Mouse (Mus musculus): Measurements from ENCODE around the gene Klk1b27. TPM values are rescaled to one million over a fixed set of nuclear protein-coding genes. Genes with fewer than 3 reads are reported as not detected.
"Not testable (repeated sequence)": the region's sequence is repeated elsewhere in the genome, so short reads cannot be mapped to it uniquely, and the experiment has no call there.

Gene Klk1b27
- total and polyA plus RNA-seq, 2 experiments from 2014 or later: not detected

DNA sequence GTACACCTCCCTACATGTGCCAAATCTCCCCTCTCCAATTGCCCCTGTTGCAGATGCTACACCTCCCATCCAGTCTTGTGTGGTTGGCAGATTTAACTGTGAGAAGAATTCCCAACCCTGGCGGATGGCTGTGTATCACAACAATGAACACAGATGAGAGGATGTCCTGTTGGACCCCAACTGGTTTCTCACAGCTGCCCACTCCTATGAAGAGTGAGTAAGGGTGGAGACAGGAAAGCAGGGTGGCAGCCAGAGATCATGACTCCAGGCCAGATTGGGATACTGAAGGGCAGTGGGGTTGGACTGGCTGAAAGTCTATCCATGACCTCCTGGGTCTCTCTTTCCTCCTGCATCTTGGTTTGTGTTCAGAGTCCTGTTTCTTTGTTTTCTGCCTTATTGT lies 44.0 kb downstream of the Klk1b27 start:
- no peak overlapping the region for H3K4me2 ChIP-seq (ENCODE audit: low read depth, low read length)
- H3K4me1 ChIP-seq (ENCODE audit: insufficient read depth, low read length): no peaks in the 10 kb centered on the region
- no peak for TF ChIP-seq CTCF (IDR thresholded peaks at IDR 0.05; ENCODE audit: low read depth)
- no peaks in the 10 kb centered on the region for H3K27me3 ChIP-seq (ENCODE audit: insufficient read depth, low read length)
- DNase-seq (ENCODE audit: low spot score) (no peak), ATAC-seq (no peak)
- 77% methylated on average over 1 of the region's 1 CpGs for WGBS
- no peaks in the 10 kb centered on the region for H3K9me3 ChIP-seq (ENCODE audit: low read length)
- no peak overlapping the region for H3K4me3 ChIP-seq (ENCODE audit: low read length)
- no peak overlapping the region for H3K9ac ChIP-seq (replicated peaks; ENCODE audit: low read length)
- no peaks in the 10 kb centered on the region for H3K36me3 ChIP-seq (ENCODE audit: insufficient read depth, low read length)
- H3K27ac ChIP-seq: no peak overlapping the region

DNA sequence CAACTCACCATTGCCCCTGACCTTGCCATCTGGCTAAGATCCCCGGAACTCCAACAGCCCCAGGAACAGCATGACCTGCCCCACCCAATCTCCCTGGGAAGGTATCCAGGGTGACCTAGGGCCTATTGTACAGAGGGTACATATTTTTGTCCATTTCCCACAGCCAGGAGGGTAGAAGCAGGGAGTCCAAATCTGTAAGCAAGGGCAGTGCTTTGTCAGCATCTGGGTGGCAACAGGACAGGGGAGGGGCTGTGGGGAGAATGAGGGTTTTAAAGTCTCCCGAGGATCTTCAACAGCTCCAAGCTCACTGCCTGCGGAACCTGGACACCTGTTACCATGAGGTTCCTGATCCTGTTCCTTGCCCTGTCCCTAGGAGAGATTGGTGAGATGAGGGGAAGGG lies 49.9 kb downstream of the Klk1b27 start, which contains the start of gene Klk1b21:
TSS of gene Klk1b21 (plus strand) at position 301 of the 400 bp plus-strand sequence.
- ATAC-seq: not testable (repeated sequence)
- 73% methylated on average over 3 of the region's 3 CpGs for WGBS

More for the DNA sequence above, 49.9 kb downstream of the Klk1b27 start, which contains the start of gene Klk1b21:
- not testable (repeated sequence) for DNase-seq (ENCODE audit: low spot score); H3K4me1 ChIP-seq (ENCODE audit: insufficient read depth, low read length); H3K9me3 ChIP-seq (ENCODE audit: low read length); H3K36me3 ChIP-seq (ENCODE audit: insufficient read depth, low read length); H3K4me2 ChIP-seq (ENCODE audit: low read depth, low read length); H3K9ac ChIP-seq (replicated peaks; ENCODE audit: low read length); H3K27ac ChIP-seq; H3K27me3 ChIP-seq (ENCODE audit: insufficient read depth, low read length); H3K4me3 ChIP-seq (ENCODE audit: low read length)

Other genes with a start within 250 kb of the Klk1b27 start
- gene Klk7, start 241.0 kb upstream of the Klk1b27 start, total RNA-seq (2014; rRNA removed): not detected in 2 replicates
- gene Klk7, start 241.0 kb upstream of the Klk1b27 start, polyA plus RNA-seq (2015; fragmentation: Nextera tagmentation; extraction: Ambion mirVana): 0.09 and 0.19 TPM in 2 replicates
- gene Klk6, start 227.8 kb upstream of the Klk1b27 start, total RNA-seq (2014; rRNA removed): not detected in 2 replicates
- not detected in 2 replicates for gene Klk6, start 227.8 kb upstream of the Klk1b27 start, polyA plus RNA-seq (2015; fragmentation: Nextera tagmentation; extraction: Ambion mirVana)
- not detected in 2 replicates for gene Klk5, start 210.3 kb upstream of the Klk1b27 start, total RNA-seq (2014; rRNA removed)
- gene Klk5, start 210.3 kb upstream of the Klk1b27 start, polyA plus RNA-seq (2015; fragmentation: Nextera tagmentation; extraction: Ambion mirVana): not detected in 2 replicates
- 1.7 TPM in 2 replicates for gene Klk4, start 171.1 kb upstream of the Klk1b27 start, total RNA-seq (2014; rRNA removed)
- gene Klk4, start 171.1 kb upstream of the Klk1b27 start, polyA plus RNA-seq (2015; fragmentation: Nextera tagmentation; extraction: Ambion mirVana): 2.7 and 3.1 TPM in 2 replicates
- not detected in 2 replicates for gene Klk15, start 118.5 kb upstream of the Klk1b27 start, total RNA-seq (2014; rRNA removed)
- gene Klk15, start 118.5 kb upstream of the Klk1b27 start, polyA plus RNA-seq (2015; fragmentation: Nextera tagmentation; extraction: Ambion mirVana): not detected in 2 replicates
- not detected in 2 replicates for gene Klk1b8, start 101.6 kb upstream of the Klk1b27 start, total RNA-seq (2014; rRNA removed)
- gene Klk1b8, start 101.6 kb upstream of the Klk1b27 start, polyA plus RNA-seq (2015; fragmentation: Nextera tagmentation; extraction: Ambion mirVana): 0.18 TPM in 1 of 2 replicates, not detected in the other
- not detected in 2 replicates for gene Klk1b1, start 85.5 kb upstream of the Klk1b27 start, total RNA-seq (2014; rRNA removed)
- gene Klk1b1, start 85.5 kb upstream of the Klk1b27 start, polyA plus RNA-seq (2015; fragmentation: Nextera tagmentation; extraction: Ambion mirVana): not detected in 2 replicates
- not detected in 2 replicates for gene Klk1b9, start 76.2 kb upstream of the Klk1b27 start, total RNA-seq (2014; rRNA removed)
- gene Klk1b9, start 76.2 kb upstream of the Klk1b27 start, polyA plus RNA-seq (2015; fragmentation: Nextera tagmentation; extraction: Ambion mirVana): not detected in 2 replicates
- gene Klk1b11, start 56.4 kb upstream of the Klk1b27 start, total RNA-seq (2014; rRNA removed): not detected in 2 replicates
- gene Klk1b11, start 56.4 kb upstream of the Klk1b27 start, polyA plus RNA-seq (2015; fragmentation: Nextera tagmentation; extraction: Ambion mirVana): not detected in 2 replicates
- 0.54 TPM in 1 of 2 replicates, not detected in the other for gene Klk1b26, start 40.1 kb upstream of the Klk1b27 start, total RNA-seq (2014; rRNA removed)
- gene Klk1b26, start 40.1 kb upstream of the Klk1b27 start, polyA plus RNA-seq (2015; fragmentation: Nextera tagmentation; extraction: Ambion mirVana): not detected in 2 replicates
- gene Klk1b21, start 50.0 kb downstream of the Klk1b27 start, total RNA-seq (2014; rRNA removed): not detected in 2 replicates
- not detected in 2 replicates for gene Klk1b21, start 50.0 kb downstream of the Klk1b27 start, polyA plus RNA-seq (2015; fragmentation: Nextera tagmentation; extraction: Ambion mirVana)
- gene Klk1b22, start 60.4 kb downstream of the Klk1b27 start, total RNA-seq (2014; rRNA removed): not detected in 2 replicates
- gene Klk1b22, start 60.4 kb downstream of the Klk1b27 start, polyA plus RNA-seq (2015; fragmentation: Nextera tagmentation; extraction: Ambion mirVana): not detected in 2 replicates
- gene Klk1b16, start 84.5 kb downstream of the Klk1b27 start, total RNA-seq (2014; rRNA removed): not detected in 2 replicates
- gene Klk1b16, start 84.5 kb downstream of the Klk1b27 start, polyA plus RNA-seq (2015; fragmentation: Nextera tagmentation; extraction: Ambion mirVana): not detected in 2 replicates
- gene Klk1b24, start 135.9 kb downstream of the Klk1b27 start, total RNA-seq (2014; rRNA removed): not detected in 2 replicates
- gene Klk1b24, start 135.9 kb downstream of the Klk1b27 start, polyA plus RNA-seq (2015; fragmentation: Nextera tagmentation; extraction: Ambion mirVana): not detected in 2 replicates
- gene Klk1b3, start 145.9 kb downstream of the Klk1b27 start, total RNA-seq (2014; rRNA removed): not detected in 2 replicates
- not detected in 2 replicates for gene Klk1b3, start 145.9 kb downstream of the Klk1b27 start, polyA plus RNA-seq (2015; fragmentation: Nextera tagmentation; extraction: Ambion mirVana)
- not detected in 2 replicates for gene Klk1b4, start 155.1 kb downstream of the Klk1b27 start, total RNA-seq (2014; rRNA removed)
- gene Klk1b4, start 155.1 kb downstream of the Klk1b27 start, polyA plus RNA-seq (2015; fragmentation: Nextera tagmentation; extraction: Ambion mirVana): not detected in 2 replicates
- gene Klk1b5, start 163.7 kb downstream of the Klk1b27 start, total RNA-seq (2014; rRNA removed): not detected in 2 replicates
- gene Klk1b5, start 163.7 kb downstream of the Klk1b27 start, polyA plus RNA-seq (2015; fragmentation: Nextera tagmentation; extraction: Ambion mirVana): not detected in 2 replicates
- gene Klk1, start 173.1 kb downstream of the Klk1b27 start, total RNA-seq (2014; rRNA removed): not detected in 2 replicates
- not detected in 2 replicates for gene Klk1, start 173.1 kb downstream of the Klk1b27 start, polyA plus RNA-seq (2015; fragmentation: Nextera tagmentation; extraction: Ambion mirVana)
- not detected in 2 replicates for gene Gm36864, start 183.9 kb downstream of the Klk1b27 start, total RNA-seq (2014; rRNA removed)
- not detected in 2 replicates for gene Gm36864, start 183.9 kb downstream of the Klk1b27 start, polyA plus RNA-seq (2015; fragmentation: Nextera tagmentation; extraction: Ambion mirVana)
- gene 1700028J19Rik, start 194.4 kb downstream of the Klk1b27 start, total RNA-seq (2014; rRNA removed): 1.2 TPM in 1 of 2 replicates, not detected in the other
- gene 1700028J19Rik, start 194.4 kb downstream of the Klk1b27 start, polyA plus RNA-seq (2015; fragmentation: Nextera tagmentation; extraction: Ambion mirVana): 1.6 TPM in 2 replicates
- gene 2410002F23Rik, start 194.4 kb downstream of the Klk1b27 start, total RNA-seq (2014; rRNA removed): 340 and 409 TPM in 2 replicates
- 239 TPM in 2 replicates for gene 2410002F23Rik, start 194.4 kb downstream of the Klk1b27 start, polyA plus RNA-seq (2015; fragmentation: Nextera tagmentation; extraction: Ambion mirVana)
- gene Acp4, start 205.1 kb downstream of the Klk1b27 start, total RNA-seq (2014; rRNA removed): not detected in 2 replicates
- 0.13 TPM in 1 of 2 replicates, not detected in the other for gene Acp4, start 205.1 kb downstream of the Klk1b27 start, polyA plus RNA-seq (2015; fragmentation: Nextera tagmentation; extraction: Ambion mirVana)
- gene Gm15517, start 209.2 kb downstream of the Klk1b27 start, total RNA-seq (2014; rRNA removed): not detected in 2 replicates
- not detected in 2 replicates for gene Gm15517, start 209.2 kb downstream of the Klk1b27 start, polyA plus RNA-seq (2015; fragmentation: Nextera tagmentation; extraction: Ambion mirVana)

Measured in hindbrain, postnatal 0 days (tissue).